Mouse (Mus musculus) telencephalon, adult 2 months (tissue): ENCODE measurements at regions not wholly inside any gene's neighbourhood (a gene's known extent, or its start where the extent isn't known, plus 50 kb on each side); places are given as distances from the start of the nearest gene placed in this dataset.
A peak's percentile ranks its signal among the peaks of the same experiment; 100 is the strongest.
"Not testable (repeated sequence)": the region's sequence is repeated elsewhere in the genome, so short reads cannot be mapped to it uniquely, and the experiment has no call there.

Experiments
- DNase-seq: peaks from one replicate; pipeline ENCODE4 v3.0.0-alpha.2; 2011; ENCODE audit warnings: low read depth, low spot score

DNA sequence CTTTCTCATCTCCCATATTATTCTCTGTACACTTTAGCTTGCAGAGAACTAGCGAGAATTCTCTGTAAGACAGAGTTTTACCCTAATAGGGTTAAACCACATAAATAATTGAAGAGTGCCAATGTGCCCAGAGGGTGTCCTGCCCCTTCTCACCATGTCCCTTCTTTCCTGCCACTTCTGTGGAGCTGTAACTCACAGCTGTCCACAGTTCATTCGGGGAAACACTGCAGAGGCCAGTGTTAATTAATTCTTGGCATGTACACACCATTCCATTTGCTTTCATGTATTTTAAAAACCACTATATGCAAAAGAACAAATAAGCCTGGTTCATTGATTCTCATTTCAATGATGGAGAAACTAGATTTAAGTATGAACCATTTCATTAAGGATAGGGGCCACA lies 787.8 kb downstream of the Ets1 start:
- no peak for DNase-seq

DNA sequence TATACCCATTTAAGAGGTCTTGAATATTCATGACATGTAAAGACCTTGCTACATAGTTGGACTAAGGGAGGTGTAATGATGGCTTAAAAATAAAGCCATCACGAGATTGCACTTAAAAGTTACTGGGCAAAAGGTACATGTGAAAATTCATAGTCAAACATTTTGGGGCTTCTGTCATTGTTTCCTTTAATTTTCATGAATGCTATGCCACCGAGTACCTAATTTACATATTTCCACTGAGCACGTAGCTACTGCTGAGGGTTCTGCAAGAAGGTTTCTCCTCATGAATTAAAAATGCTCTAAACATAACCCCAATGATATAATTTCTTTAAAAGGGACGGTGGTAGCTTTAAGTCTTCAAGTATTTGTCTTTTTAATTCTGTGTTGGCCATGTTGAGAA lies 800.4 kb downstream of the Ets1 start:
- DNase-seq: no peak

DNA sequence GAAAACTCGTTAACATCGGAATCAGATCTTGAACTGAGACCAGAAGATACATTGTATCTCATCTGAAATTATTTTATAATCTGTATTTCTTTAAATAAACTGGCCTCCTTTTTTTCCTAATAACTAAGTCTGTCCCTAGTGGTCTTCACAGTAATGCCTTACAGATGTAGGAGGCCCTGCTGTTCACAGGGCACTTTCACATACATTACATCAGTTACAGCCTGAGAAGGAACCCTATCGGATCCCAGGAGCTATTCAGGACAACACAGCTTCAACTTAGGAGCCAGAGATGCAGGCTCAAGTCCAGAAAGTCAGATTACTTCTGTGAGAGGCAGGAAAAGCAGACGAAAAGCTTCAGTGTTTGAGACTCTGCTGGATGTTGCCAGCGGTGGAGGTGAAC lies 806.2 kb downstream of the Ets1 start:
- no peak for DNase-seq

DNA sequence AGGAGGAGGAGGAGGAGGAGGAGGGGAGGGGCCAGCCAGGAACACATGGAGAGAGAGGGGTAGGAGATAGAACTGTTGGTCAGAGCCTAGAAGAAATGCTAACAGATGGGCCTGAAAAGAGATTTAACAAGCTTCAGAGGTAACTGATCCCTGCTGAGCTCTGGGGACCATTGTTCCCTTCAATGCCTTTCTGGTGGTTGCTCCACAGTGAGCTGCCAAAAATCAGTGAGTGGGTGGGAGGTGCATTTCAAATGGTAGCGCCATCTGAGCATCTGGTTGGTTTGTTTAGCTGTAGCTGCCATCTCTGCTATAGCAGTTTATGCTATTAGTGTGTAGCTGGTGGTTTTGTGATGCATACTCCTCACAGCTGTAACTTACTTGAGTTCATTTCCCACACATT lies 809.9 kb downstream of the Ets1 start:
- peak; percentile 12 for DNase-seq

DNA sequence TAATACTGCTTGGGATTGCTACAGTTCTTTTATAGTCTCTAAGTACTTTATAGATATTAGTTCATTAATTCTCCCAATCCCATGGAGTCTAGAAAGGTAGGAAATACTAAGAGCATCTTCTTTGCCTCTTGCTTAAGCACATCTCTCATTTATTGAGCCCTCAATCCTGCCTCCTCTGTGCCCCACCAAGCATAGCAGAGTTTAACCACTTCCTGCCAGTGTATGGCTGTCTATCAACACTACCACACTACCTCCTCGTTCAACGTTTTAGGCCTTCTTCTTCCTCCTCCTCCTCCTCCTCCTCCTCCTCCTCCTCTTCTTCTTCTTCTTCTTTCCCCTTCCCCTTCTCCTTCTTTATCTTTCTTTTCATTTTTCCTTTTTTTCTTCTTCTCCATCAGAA lies 839.1 kb downstream of the Ets1 start:
- DNase-seq: no peak

DNA sequence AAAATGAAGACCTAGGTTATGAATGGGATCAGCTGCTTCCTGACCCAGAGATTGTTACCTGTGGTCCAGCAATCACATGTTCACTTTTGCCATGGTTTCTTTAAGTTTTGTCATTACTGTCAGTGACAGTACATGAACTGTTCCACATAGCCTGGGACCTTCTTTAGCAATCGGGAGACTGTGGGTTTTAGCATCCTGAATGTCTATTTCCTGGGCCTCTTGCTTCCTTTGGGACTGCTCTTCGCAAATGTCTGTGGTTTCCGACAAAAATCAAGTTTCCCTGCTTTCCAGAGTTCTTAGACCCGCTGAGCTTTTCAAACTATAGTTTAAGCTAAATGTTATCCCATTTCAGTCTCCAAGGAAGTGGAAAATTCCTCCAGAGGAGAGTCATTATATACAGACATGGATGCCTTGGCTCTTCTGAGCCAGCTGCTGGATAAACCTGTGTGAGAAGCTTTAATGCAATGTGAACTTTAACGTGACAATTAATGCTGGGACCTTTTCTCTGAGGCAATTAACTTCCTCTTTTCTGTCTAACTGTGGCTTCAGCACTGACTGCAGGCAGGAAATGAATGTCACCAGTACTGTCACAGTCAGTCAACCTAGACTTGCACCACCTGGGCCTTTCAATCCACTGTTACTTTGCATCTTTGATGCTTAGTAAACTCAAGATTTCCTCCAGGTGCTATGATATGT lies 847.0 kb downstream of the Ets1 start:
- no peak for DNase-seq

DNA sequence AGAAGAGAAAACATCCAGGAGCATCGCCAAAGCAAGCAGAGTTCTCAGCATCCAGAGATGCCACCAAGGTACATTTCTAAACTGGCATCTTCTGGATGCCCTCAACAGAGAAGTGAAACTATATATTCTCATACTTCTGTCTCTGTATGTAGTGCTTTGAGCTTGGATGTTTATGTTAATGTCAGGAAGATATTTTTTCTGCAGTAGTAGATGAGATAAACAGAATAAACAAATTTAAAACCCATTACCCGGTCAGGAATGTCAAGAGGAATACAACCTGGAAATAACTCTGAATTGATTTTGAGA lies 847.5 kb downstream of the Ets1 start:
- no peak for DNase-seq

DNA sequence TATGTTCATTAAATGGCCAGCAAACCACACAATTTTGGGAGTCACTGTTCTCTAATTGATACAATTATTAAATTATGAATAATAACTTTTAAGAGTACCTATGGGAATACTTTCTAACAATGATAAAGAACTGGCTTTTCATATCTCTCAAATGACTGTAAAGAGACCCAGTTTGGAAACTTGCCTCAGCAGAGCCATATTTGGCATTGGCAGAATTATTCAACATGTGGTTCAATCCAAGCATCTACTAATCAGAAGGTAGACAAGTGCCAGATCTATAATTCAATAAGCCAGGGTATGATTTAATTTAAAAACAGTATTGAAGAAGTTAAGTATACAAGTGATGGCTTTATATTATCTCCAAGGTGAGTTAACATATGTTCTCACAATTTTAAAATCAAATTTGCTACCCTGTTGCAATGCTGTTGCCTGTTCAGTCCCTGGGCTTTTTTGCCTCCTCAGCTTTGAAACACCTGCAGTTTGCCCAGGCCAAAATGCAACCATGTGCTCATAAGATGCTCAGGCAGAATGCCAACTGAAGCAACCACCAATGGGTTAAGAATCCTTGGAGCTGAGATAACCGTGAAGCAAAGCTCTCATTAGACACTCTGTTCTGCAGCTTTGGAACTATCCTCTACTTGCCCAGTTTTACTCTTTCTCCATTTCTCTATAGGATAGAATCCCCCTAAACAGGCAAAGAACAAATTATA lies 897.2 kb downstream of the Ets1 start:
- no peak for DNase-seq

DNA sequence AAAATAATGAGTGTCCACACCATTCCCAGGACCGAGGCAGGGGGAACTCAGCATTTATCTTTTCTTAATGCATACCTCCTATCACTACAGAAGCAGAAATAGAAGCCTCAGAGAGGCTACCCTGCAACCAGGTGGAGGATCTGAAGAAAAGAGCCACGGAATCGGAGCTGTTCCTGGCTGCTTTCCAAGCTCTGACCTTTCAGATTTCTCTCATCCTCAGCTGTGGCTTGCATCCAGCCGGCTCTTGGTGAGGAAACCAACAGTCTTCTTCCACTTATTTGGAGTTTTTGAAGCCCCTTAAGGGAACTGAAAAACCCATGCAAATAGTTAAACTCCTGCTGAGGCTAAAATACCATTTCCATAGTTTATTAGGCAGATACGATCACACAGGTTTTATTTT lies 907.3 kb downstream of the Ets1 start:
- DNase-seq: peak; percentile 1

DNA sequence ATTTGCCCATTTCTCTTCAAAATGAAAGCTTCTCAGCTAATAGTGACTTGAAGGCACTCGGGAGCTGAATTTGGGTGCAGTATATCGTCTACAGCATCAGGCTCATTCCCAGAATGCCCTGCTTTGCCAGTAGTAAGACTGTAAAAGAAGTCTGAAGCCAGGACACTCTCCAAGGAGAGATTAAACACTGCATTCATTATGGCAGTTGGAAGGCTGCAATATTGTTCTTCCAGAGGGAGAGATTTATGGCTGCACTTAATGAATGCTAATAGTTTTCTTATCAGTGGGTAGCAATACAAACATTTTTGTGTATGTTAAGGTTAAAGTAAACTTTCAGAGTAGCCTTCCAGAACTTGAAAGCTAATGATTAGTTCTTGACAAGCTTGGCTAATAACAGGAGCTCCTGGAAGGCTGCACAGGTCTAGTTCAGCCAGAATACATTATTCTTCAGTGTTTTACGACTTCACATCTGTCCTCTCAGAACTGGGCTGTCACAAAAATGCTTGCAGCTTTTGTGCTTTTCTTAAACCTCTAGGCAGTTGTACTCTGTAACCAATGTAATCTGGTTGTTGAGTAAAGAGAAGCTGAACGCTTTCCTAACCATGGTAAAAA lies 910.2 kb downstream of the Ets1 start:
- no peak for DNase-seq

DNA sequence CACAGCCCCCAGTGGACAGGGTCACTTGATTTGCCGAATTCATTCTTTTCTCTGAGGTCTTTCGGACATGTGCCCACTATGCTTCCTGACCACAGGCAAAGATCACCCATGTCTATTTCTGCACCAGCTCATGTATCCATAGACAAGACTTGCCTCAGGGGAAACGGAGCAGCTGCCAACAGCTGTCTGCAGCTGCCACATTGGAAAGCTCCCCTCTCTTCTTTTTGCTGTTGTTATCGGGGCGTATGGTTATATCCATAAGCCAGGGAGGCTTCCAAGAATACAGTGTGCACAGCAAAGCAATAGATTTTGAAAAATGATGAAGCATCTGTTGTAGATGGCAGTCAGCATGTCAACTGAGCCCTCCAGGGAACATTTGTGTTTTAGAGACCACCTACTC lies 913.4 kb downstream of the Ets1 start:
- DNase-seq: no peak

DNA sequence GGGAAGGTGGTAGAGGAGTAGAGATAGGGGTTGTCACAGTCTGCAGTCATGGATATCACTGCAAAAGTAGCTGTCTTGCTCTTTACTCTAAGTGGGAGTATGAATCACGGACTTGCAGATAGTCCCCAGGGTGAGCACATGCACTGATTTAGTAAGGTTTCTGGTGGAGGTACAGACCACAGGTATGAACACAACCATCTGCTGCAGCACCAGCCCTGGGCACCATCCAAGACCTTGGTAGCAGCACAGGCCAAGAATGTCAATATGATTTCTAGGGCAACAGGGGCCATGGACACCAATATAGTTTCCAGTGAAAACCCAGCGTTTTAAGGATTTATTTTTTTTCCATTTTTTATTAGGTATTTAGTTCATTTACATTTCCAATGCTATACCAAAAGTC lies 913.7 kb upstream of the Kirrel3 start:
- DNase-seq: no peak

DNA sequence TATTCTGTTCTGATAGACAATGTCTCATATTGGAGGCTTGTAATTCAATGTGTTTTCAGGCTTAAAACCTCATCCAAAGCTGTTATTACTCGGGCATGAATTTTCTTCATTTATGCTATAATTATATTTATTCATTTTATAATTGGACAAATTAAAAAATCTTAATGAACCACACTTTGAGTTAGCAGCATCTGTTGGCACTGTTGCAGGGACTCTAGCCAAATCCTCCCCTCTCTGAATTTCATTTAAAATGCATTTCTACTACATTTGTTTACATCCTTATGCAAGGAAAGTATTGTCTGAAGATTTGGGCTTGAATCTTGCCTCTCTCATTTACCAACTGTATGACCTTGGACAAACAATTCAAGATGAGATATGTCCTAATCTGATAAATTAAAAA lies 874.2 kb upstream of the Kirrel3 start:
- DNase-seq: no peak

DNA sequence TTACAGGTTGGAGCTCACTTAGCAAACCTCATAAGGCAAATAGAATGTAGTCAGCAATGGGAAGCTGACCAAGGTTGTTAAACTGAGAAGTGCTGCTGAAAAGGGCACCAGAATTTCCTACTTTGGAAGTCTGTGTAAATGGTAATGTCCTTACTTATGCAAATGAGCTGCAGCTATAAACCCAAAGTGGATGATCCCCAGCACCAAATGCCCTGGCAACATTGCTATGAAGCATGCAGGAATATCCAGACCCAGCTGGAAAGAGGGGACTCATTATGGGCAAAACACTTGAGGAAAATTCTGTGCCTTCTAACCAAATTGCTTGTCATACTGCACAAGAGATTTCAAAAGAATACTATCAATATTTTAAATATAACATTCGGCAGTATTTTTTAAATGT lies 861.3 kb upstream of the Kirrel3 start:
- DNase-seq: no peak

DNA sequence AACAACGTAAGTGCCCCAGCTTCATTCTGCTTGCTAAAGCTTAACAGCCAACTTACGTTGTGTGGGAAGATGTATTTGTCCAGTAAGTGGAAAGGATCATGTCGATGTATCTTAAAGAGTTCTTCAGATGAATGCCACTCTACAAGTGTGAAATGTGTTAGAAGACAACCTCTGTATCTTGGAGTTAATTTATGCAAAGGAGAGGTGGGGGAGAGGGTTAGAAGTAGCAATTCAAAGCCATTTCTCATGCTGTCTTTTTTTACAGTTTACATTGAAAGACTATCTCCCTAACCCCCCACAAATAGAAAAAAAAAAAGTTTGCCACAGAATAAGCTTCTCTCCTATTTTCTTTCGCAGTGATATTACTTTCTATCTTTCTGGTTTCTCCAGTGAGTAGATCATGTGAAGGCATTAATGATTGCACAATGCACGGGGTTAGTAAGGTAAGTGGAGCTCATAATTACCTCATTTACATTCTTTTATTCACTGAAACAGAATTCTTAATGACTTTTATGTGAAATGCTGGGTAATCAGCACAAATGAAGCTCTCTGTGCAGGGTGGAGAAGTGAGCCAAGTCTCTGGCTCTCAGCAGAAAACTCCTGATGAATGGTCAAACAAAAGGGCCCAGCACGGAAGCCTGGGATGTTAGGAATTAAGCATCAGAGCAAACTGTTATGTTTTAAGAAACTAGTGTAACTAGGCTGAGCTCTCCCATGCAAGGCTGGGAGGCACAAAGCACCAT lies 855.8 kb upstream of the Kirrel3 start:
- no peak for DNase-seq

DNA sequence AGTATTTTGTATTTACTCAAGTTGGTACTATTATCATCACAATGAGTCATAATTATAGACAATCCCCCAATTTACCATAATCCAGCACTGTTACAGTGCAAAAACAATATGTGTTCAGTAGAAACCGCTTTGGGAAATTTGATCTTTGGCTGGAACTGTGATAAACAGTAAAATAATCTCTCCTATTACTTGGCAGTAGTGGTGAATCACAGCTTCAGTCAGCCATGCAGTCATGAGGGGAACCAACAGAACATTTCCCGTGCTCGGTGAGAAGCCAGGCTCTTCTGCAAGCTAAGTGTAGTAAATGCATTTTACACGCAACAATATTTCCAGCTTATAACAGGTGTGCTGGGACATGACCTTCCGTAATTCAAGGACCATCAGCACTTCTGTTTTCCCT lies 822.7 kb upstream of the Kirrel3 start:
- DNase-seq: no peak

DNA sequence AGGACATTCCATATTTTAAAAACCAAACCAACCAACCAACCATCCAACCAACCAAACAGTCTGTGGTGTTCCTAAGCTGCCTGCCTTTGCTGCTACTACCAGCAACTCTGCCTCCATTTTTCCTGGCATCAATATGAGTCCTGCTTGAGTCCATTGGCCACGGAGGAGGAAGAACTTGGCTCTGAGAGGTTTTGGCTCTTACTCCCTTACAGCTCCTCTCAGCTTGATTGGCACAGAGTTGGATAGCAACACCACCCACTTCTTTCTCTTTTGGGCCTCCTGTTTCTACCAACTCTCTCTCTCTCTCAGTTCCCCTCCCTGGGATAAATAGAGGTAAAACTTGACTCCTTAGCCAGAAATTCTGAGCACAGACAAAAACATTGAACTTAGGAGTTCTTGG lies 804.6 kb upstream of the Kirrel3 start:
- DNase-seq: peak; percentile 79

DNA sequence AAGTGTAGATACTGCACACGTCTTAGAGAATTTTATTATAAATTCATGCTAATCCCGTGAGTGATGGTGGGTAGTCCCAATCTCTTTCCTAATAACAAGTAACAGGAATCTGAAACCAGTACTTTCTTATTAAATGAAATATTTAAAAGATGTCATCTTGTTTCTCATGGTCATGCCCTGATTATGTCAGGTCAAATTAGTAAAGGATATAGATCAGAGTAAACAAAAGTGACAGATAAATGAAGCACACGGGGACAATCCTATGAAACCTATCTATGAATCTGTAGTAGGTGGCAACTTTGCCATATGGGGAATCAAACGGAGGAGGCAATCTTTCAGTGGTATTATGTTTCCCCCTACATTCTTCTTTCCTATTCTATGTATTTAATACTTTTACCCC lies 794.0 kb upstream of the Kirrel3 start:
- DNase-seq: no peak

DNA sequence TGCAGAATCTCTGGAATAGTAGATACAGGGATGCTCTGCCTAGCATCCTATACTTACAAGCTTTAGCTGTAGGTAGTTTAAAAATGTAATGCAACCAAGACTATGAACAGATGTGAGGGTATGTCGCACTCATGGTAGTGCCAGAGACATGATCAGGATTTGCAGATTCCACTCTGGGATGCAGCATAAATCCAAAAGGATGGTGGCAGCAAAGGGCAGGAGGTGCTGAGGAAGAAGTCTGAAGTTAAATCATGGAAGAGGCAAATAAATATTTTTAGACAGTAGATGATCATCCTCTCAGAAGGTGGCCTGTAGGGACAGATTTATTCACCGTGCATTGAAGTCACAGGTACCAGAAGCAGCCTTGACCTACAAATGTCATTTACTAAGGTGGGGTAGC lies 768.1 kb upstream of the Kirrel3 start:
- no peak for DNase-seq

DNA sequence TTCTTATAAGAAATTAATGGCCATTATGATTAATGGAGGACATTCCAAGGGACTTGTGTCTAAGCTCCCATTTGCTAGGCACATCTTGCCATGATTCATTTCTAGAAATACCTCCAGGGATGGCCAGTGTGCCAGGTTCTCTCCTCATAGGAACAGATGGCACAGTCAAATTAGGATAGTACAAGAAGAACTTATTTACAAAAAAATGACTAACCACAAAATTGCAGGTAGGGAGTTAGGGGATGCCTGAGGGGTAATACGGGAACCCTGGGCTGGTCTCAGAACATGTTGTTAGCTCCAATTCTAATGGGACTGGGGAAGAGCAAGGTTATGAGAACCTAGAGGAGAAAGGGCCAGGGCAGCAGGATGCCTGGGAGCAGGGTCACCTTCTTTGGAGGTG lies 760.9 kb upstream of the Kirrel3 start:
- DNase-seq: peak; percentile 41

DNA sequence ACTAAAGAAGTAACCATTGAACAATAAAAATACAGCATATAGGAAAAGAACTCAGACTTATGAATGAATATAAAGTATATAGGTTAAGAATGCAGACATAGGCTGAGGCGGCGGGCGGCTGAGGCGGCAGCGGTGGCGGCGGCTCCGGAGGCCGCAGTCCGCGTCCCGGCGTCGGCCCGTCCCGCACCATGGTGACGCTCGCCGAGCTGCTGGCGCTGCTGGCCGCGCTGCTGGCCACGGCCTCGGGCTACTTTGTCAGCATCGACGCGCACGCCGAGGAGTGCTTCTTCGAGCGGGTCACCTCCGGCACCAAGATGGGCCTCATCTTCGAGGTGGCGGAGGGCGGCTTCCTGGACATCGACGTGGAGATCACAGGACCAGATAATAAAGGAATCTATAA lies 757.6 kb upstream of the Kirrel3 start:
- not testable (repeated sequence) for DNase-seq

DNA sequence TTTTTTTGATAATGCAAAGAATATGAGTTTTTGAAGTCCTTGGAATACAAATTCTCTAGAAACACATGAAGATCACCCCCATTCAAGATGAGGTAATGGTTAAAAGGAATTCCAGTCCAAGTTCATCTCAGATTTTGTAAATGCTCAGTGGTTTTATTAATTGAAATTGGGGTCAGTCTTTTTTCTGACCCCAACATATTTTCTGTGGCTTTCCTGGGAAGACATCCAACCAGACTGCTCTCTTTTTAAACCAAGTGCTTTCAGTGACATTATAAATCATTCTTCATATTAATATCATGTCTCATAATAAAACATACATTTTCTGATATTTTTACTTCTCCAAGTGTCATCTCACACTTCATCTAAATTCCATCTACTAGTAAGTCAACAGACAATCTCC lies 725.0 kb upstream of the Kirrel3 start:
- no peak for DNase-seq

DNA sequence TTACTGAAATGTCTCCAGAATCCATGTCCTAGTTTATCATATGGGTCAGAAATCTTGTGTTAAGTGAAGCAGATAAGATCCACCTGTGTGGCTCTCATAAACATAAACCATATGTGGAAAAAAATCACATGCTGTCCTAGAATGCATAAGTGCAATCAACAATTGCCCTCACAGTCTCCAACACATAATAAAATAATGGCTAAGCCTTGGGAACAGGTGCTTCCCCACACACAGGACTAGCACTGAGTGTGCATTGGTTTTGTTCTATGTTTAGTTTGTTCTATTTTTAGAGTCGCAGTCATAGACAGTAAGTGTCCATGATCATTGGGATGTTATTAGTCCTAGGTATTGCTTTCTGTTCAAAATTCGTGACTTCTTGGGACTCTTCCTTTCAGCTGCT lies 719.5 kb upstream of the Kirrel3 start:
- no peak for DNase-seq
